Mouse (Mus musculus): ENCODE measurements around the gene Krt17.
"Not testable (repeated sequence)": the region's sequence is repeated elsewhere in the genome, so short reads cannot be mapped to it uniquely, and the experiment has no call there.

DNA sequence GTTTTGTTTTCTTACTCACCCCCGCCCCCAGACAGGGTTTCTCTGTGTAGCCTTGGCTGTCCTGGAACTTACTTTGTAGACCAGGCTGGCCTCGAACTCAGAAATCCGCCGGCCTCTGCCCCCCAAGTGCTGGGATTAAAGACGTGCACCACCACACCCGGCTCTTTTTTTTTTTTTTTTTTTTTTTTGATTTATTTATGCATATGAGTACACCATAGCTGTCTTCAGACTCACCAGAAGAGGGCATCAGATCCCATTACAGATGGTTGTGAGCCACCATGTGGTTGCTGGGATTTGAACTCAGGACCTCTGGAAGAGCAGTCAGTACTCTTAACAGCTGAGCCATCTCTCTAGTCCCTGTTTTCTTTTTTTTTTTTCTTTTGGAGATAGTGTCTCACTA, 47.8 kb upstream of the Krt17 start:
- not testable (repeated sequence) for TF ChIP-seq CTCF (IDR thresholded peaks at IDR 0.05; ENCODE audit: insufficient read depth, low read length); POLR2A (IDR thresholded peaks at IDR 0.05; ENCODE audit: borderline replicate concordance, extremely low read depth, low read depth, low read length)
